Mouse (Mus musculus) G1E (cell line): ENCODE measurements around the gene F2rl3. TPM values are rescaled to one million over a fixed set of nuclear protein-coding genes. Genes with fewer than 3 reads are reported as not detected.

ENCODE experiments used
- ATAC-seq: 2 replicates; pipeline ENCODE4 v1.8.0; 2016; ENCODE audit warnings: mild to moderate bottlenecking; ENCODE audit not compliant: insufficient number of reproducible peaks, poor library complexity, low FRiP score, severe bottlenecking; ENCODE audit errors: extremely low read depth
- DNase-seq: peaks from one replicate; pipeline ENCODE4 v3.0.0; 2012; ENCODE audit warnings: low spot score
- H3K27me3 ChIP-seq: 2 replicates; pipeline ENCODE4 v1.6.1; 2012; ENCODE audit warnings: mild to moderate bottlenecking, low read length, inconsistent platforms; ENCODE audit not compliant: insufficient read depth
- H3K36me3 ChIP-seq: replicated peaks from 2 replicates; pipeline ENCODE3; 2012; ENCODE audit warnings: mild to moderate bottlenecking, inconsistent platforms
- H3K4me1 ChIP-seq: 2 replicates; pipeline ENCODE4 v1.6.1; 2012; ENCODE audit warnings: low read depth, low read length, inconsistent platforms, mixed read lengths; ENCODE audit not compliant: insufficient read depth
- H3K4me3 ChIP-seq: 2 replicates; pipeline ENCODE4 v1.5.1; 2012; ENCODE audit warnings: low read depth, mild to moderate bottlenecking, inconsistent platforms, low read length, moderate library complexity, mixed read lengths
- H3K9me3 ChIP-seq: replicated peaks from 2 replicates; pipeline ENCODE4 v1.6.1; 2012; ENCODE audit warnings: inconsistent platforms
- CTCF ChIP-seq: IDR thresholded peaks from 2 replicates; pipeline ENCODE4 v1.5.1; 2012; ENCODE audit warnings: low read depth, low read length, inconsistent platforms, mixed read lengths
- GATA1 ChIP-seq: IDR thresholded peaks from 2 replicates; pipeline ENCODE4 v1.6.1; 2012; ENCODE audit warnings: borderline replicate concordance, low read length, inconsistent platforms, mixed read lengths
- GATA2 ChIP-seq: IDR thresholded peaks from 2 replicates; pipeline ENCODE4 v1.6.1; 2012; ENCODE audit warnings: low read depth, low read length, inconsistent platforms, borderline replicate concordance
- POLR2AphosphoS5 ChIP-seq: IDR thresholded peaks from 2 replicates; pipeline ENCODE4 v1.6.1; 2012; ENCODE audit warnings: low read depth, low read length, inconsistent platforms; ENCODE audit not compliant: insufficient replicate concordance
- TAL1 ChIP-seq: conservative IDR thresholded peaks from 2 replicates; pipeline ENCODE4 v1.6.1; 2012; ENCODE audit warnings: low read depth, low read length, inconsistent platforms, mixed read lengths
- polyA plus RNA-seq: library from polyadenylated mRNA; stranded (reverse); fragments of >175 nt; gene quantifications from 2 replicates; pipeline ENCODE4 v1.2.3, GENCODE M21; 2012
- total RNA-seq, 2 experiments: library from RNA; stranded (forward) in 1 of 2; stranded (reverse) in 1 of 2; fragments of 200-1000 nt in 1 of 2; fragments of >200 nt in 1 of 2; fragmentation: Nextera tagmentation in 1 of 2; gene quantifications; 2 replicates each; pipeline ENCODE4 v1.2.3; 2014 to 2017

F2rl3 gene
- total and polyA plus RNA-seq, 3 experiments = 0.05 TPM; not detected in 2

GRCm38 (mm10) chr8:72728636-72729035 is 33.0 kb upstream of the F2rl3 start:
- H3K27me3 ChIP-seq = no peaks in the 10 kb centered on the region
- peaks cover 96% of the 10 kb centered on the region for H3K36me3 ChIP-seq
- ATAC-seq (no peak), DNase-seq (no peak)
- no peak for TF ChIP-seq POLR2AphosphoS5
- TF ChIP-seq GATA1 = no peak
- TF ChIP-seq CTCF = no peak
- TF ChIP-seq GATA2 = no peak
- no peak for TF ChIP-seq TAL1
- no peak overlapping the region for H3K4me3 ChIP-seq
- H3K9me3 ChIP-seq = no peaks in the 10 kb centered on the region
- peaks cover 20% of the 10 kb centered on the region for H3K4me1 ChIP-seq

GRCm38 (mm10) chr8:72735001-72735400 is 26.7 kb upstream of the F2rl3 start:
- Histone ChIP-seq H3K36me3 (peaks cover 98% of the 10 kb centered on the region), H3K4me3 (no peak overlapping the region), H3K9me3 (no peaks in the 10 kb centered on the region), H3K27me3 (no peaks in the 10 kb centered on the region), H3K4me1 (peaks cover 4% of the 10 kb centered on the region)
- DNase-seq = no peak
- no peak for TF ChIP-seq TAL1
- no peak for TF ChIP-seq GATA1
- no peak for ATAC-seq

GRCm38 (mm10) chr8:72736868-72737267 is 24.8 kb upstream of the F2rl3 start:
- Histone ChIP-seq H3K27me3 (no peaks in the 10 kb centered on the region), H3K9me3 (no peaks in the 10 kb centered on the region), H3K4me1 (peaks cover 4% of the 10 kb centered on the region), H3K4me3 (no peak overlapping the region), H3K36me3 (peaks cover 96% of the 10 kb centered on the region)
- DNase-seq (no peak), ATAC-seq (no peak)
- TF ChIP-seq CTCF (no peak), POLR2AphosphoS5 (no peak), GATA1 (no peak), TAL1 (no peak), GATA2 (no peak)

GRCm38 (mm10) chr8:72746061-72746460 is 15.6 kb upstream of the F2rl3 start:
- DNase-seq = no peak
- no peaks in the 10 kb centered on the region; the same call in 1 of the 2 replicates for H3K4me1 ChIP-seq
- no peaks in the 10 kb centered on the region for H3K27me3 ChIP-seq
- peaks cover 96% of the 10 kb centered on the region for H3K36me3 ChIP-seq
- no peaks in the 10 kb centered on the region for H3K9me3 ChIP-seq
- ATAC-seq = no peak
- no peak overlapping the region for H3K4me3 ChIP-seq
- no peak for TF ChIP-seq GATA1
- TF ChIP-seq TAL1 = no peak
- TF ChIP-seq CTCF = peak; percentile 92

GRCm38 (mm10) chr8:72749846-72750245 is 11.8 kb upstream of the F2rl3 start:
- ATAC-seq (no peak), DNase-seq (no peak)
- no peaks in the 10 kb centered on the region for H3K27me3 ChIP-seq
- H3K4me1 ChIP-seq = no peaks in the 10 kb centered on the region; the same call in 1 of the 2 replicates
- no peak overlapping the region for H3K4me3 ChIP-seq
- TF ChIP-seq GATA1 (no peak), TAL1 (no peak), GATA2 (no peak), POLR2AphosphoS5 (no peak), CTCF (no peak)
- peaks cover 96% of the 10 kb centered on the region for H3K36me3 ChIP-seq
- H3K9me3 ChIP-seq = no peaks in the 10 kb centered on the region

- H3K9me3 ChIP-seq = no peaks in the 10 kb centered on the region
- no peak for DNase-seq
- H3K27me3 ChIP-seq = no peaks in the 10 kb centered on the region
- no peak for ATAC-seq
- TF ChIP-seq GATA1 (no peak), GATA2 (no peak), TAL1 (no peak), CTCF (no peak), POLR2AphosphoS5 (no peak)
- no peaks in the 10 kb centered on the region; the same call in 1 of the 2 replicates for H3K4me1 ChIP-seq
- H3K36me3 ChIP-seq = peaks cover 93% of the 10 kb centered on the region
- no peak overlapping the region for H3K4me3 ChIP-seq
Measured at GRCm38 (mm10) chr8:72750266-72750665, 11.4 kb upstream of the F2rl3 start.

GRCm38 (mm10) chr8:72751126-72751525 is 10.6 kb upstream of the F2rl3 start:
- no peak for ATAC-seq
- peaks cover 92% of the 10 kb centered on the region for H3K36me3 ChIP-seq
- H3K9me3 ChIP-seq = no peaks in the 10 kb centered on the region
- no peak for DNase-seq
- H3K27me3 ChIP-seq = no peaks in the 10 kb centered on the region
- H3K4me1 ChIP-seq = no peaks in the 10 kb centered on the region; the same call in 1 of the 2 replicates
- no peak for TF ChIP-seq POLR2AphosphoS5
- TF ChIP-seq GATA1 = no peak
- no peak for TF ChIP-seq TAL1
- TF ChIP-seq GATA2 = no peak
- TF ChIP-seq CTCF = no peak
- H3K4me3 ChIP-seq = no peak overlapping the region
